ENCODE assay signal across 1 mouse cellular context in the genomic region with DNA sequence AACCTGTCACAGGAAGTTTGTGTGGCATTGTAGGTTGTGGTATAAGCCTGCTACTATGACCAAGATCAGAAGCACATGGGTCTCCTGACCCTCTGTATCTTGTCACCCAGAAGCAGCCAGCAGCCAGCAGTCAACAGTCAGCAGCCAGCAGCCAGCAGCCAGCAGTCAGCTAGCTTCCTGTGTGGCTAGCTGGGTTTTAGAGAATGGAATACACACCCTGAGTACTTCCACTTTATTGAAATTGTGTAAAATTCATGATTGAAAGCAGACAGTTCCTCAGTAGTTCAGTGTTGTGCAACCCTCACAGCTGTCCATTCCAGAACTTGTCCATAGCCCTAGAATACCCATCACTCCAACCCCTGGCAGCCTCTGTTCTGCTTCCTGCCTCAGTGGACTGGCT. TPM values are rescaled to one million over a fixed set of nuclear protein-coding genes. Genes with fewer than 3 reads are reported as not detected.
"Had no signal": no experiment of that assay in that cellular context is flagged by ENCODE, and none has a peak within 500 bp of the region (broad histone marks: within the 10 kb centered on the region; RNA-seq: fewer than 3 reads in every experiment).

No protein-coding gene starts in this region.

RNA-seq across cellular contexts. Expression of a gene that starts 58.1 kb away (rescaled TPM):
- polyA plus RNA-seq: neural tube, embryonic 11.5 days had no signal
